Comparison of ENCODE assay signal across 40 mouse cellular contexts in genomic region chr5:121536921-121537555, GRCm38 (mm10). TPM values are rescaled to one million over a fixed set of nuclear protein-coding genes. Genes with fewer than 3 reads are reported as not detected.
DNase-seq lines count a peak whose midpoint lies in the region; ATAC-seq and TF ChIP-seq lines count a peak whose summit lies in the region.
"Had no signal": no experiment of that assay in that cellular context is flagged by ENCODE, and none has a peak within 500 bp of the region (broad histone marks: within the 10 kb centered on the region; RNA-seq: fewer than 3 reads in every experiment).

No protein-coding gene starts in this region.

- H3K36me3 ChIP-seq in forebrain, embryonic 10.5 days (replicated peaks): peaks cover 82% of the 10 kb centered on the region
- peaks cover 15% of the 10 kb centered on the region for H3K36me3 ChIP-seq in forebrain, embryonic 11.5 days (ENCODE audit: control insufficient read depth, insufficient read depth, low read length)
- peaks cover 76% of the 10 kb centered on the region for H3K36me3 ChIP-seq in liver, embryonic 12.5 days

- H3K4me1 ChIP-seq in forebrain, embryonic 10.5 days: peaks cover 17% of the 10 kb centered on the region
- H3K4me1 ChIP-seq in forebrain, embryonic 11.5 days (replicated peaks; ENCODE audit: control insufficient read depth, insufficient read depth, low read length): 0 out of 2 replicates have a peak, but pooled peaks cover 1% of the 10 kb centered on the region
- H3K4me1 ChIP-seq in liver, embryonic 12.5 days: peaks cover 51% of the 10 kb centered on the region
- peaks cover 4% of the 10 kb centered on the region for H3K4me1 ChIP-seq in embryonic fibroblast, embryonic 13.5 days (ENCODE audit: control insufficient read depth, insufficient read depth, low read length)
- H3K4me1 ChIP-seq: embryonic facial prominence, embryonic 12.5 days; limb, embryonic 10.5 days; limb, embryonic 15.5 days; midbrain, embryonic 12.5 days; neural tube, embryonic 12.5 days had no signal

- H3K9ac ChIP-seq in forebrain, embryonic 11.5 days (ENCODE audit: low read length): no peak overlapping the region
- H3K9ac ChIP-seq in liver, embryonic 12.5 days: no peak overlapping the region
- H3K9ac ChIP-seq: embryonic facial prominence, embryonic 12.5 days; hindbrain, embryonic 13.5 days; limb, embryonic 15.5 days; liver, postnatal 0 days; midbrain, embryonic 12.5 days; neural tube, embryonic 12.5 days had no signal

- no peaks in the 10 kb centered on the region for H3K9me3 ChIP-seq in forebrain, embryonic 10.5 days
- no peaks in the 10 kb centered on the region for H3K9me3 ChIP-seq in forebrain, embryonic 11.5 days (ENCODE audit: control insufficient read depth, low read length)
- no peaks in the 10 kb centered on the region for H3K9me3 ChIP-seq in liver, embryonic 12.5 days (replicated peaks)
- H3K9me3 ChIP-seq: embryonic facial prominence, embryonic 12.5 days; forebrain, embryonic 12.5 days; G1E; hindbrain, embryonic 13.5 days; limb, embryonic 10.5 days; limb, embryonic 15.5 days; megakaryocyte, embryonic 14.5 days; midbrain, embryonic 12.5 days; neural tube, embryonic 12.5 days had no signal

- 67% methylated on average over 7 of the region's 7 CpGs for WGBS in forebrain, embryonic 10.5 days
- WGBS in forebrain, embryonic 11.5 days: 49% methylated on average over 7 of the region's 7 CpGs
- WGBS in liver, embryonic 12.5 days (ENCODE audit: insufficient replicate concordance): 84% methylated on average over 7 of the region's 7 CpGs

- no peaks in the 10 kb centered on the region for H3K27me3 ChIP-seq in forebrain, embryonic 10.5 days (ENCODE audit: poor library complexity, severe bottlenecking)
- H3K27me3 ChIP-seq in forebrain, embryonic 11.5 days (ENCODE audit: control insufficient read depth, insufficient read depth, low read length): no peaks in the 10 kb centered on the region
- H3K27me3 ChIP-seq in liver, embryonic 12.5 days (replicated peaks): no peaks in the 10 kb centered on the region
- H3K27me3 ChIP-seq: embryonic facial prominence, embryonic 12.5 days; forebrain, embryonic 12.5 days; hindbrain, embryonic 13.5 days; limb, embryonic 15.5 days; megakaryocyte, embryonic 14.5 days; midbrain, embryonic 12.5 days; neural tube, embryonic 12.5 days had no signal

- no peak for TF ChIP-seq POLR2A in embryonic fibroblast, embryonic 13.5 days (IDR thresholded peaks at IDR 0.05; ENCODE audit: low read depth, low read length)

- DNase-seq in forebrain, embryonic 10.5 days (ENCODE audit: extremely low spot score, low spot score): no peak
- no peak for DNase-seq in forebrain, embryonic 11.5 days (ENCODE audit: low spot score)
- no peak for DNase-seq in liver
- DNase-seq in Muller cell, postnatal 12 days (ENCODE audit: inconsistent ontology term): peak; percentile 55
- no peak for DNase-seq in c-Kit-positive CD71-positive TER-119-positive erythroid progenitor cells, embryonic 14.5 days (ENCODE audit: low spot score)
- DNase-seq in frontal cortex, postnatal 14 days (ENCODE audit: low spot score in 2 of 2): no peak
- DNase-seq: adrenal gland, adult 8-10 months; cerebellum, adult 11 months; cerebellum, adult 9-10 months; cerebellum, postnatal 36 days; gastrocnemius, adult 2 months; gastrocnemius, postnatal 36 days; heart, adult 2 months; heart, postnatal 4 days; kidney, adult 9 months; kidney, postnatal 10 days; layer of hippocampus, adult 9-11 months; liver, postnatal 0 days; lung, postnatal 4 days; right cerebral cortex, adult 18-20 months; spleen, adult 18-20 months; thymus, adult 2 months; thymus, postnatal 4 days had no signal

- H3K4me3 ChIP-seq in forebrain, embryonic 10.5 days: no peak overlapping the region
- no peak overlapping the region for H3K4me3 ChIP-seq in forebrain, embryonic 11.5 days (ENCODE audit: low read depth, low read length)
- H3K4me3 ChIP-seq in liver, embryonic 12.5 days: no peak overlapping the region
- no peak overlapping the region for H3K4me3 ChIP-seq in embryonic fibroblast, embryonic 13.5 days (ENCODE audit: insufficient read depth, low read length)
- H3K4me3 ChIP-seq: embryonic facial prominence, embryonic 12.5 days; forebrain, embryonic 12.5 days; gastrocnemius, adult 2 months; heart, adult 2 months; hindbrain, embryonic 13.5 days; limb, embryonic 10.5 days; limb, embryonic 15.5 days; megakaryocyte, embryonic 14.5 days; midbrain, embryonic 12.5 days; myocyte; neural tube, embryonic 12.5 days had no signal

- ATAC-seq in forebrain, embryonic 11.5 days (replicated peaks; ENCODE audit: low FRiP score): no peak
- no peak for ATAC-seq in liver, embryonic 12.5 days
- ATAC-seq: intestine, embryonic 16.5 days; liver, postnatal 0 days had no signal

- peak overlapping the region; percentile 58 for H3K27ac ChIP-seq in forebrain, embryonic 10.5 days
- H3K27ac ChIP-seq in forebrain, embryonic 11.5 days (ENCODE audit: low read depth, low read length): no peak overlapping the region
- 0 out of 2 replicates have a peak overlapping the region, but pooled peaks have one; percentile 84 for H3K27ac ChIP-seq in liver, embryonic 12.5 days
- peak overlapping the region; percentile 23; the same call in 1 of the 2 replicates for H3K27ac ChIP-seq in embryonic fibroblast, embryonic 13.5 days (ENCODE audit: insufficient read depth, low read length)
- H3K27ac ChIP-seq: embryonic facial prominence, embryonic 12.5 days; gastrocnemius, adult 2 months; heart, adult 2 months; hindbrain, embryonic 13.5 days; limb, embryonic 10.5 days; limb, embryonic 15.5 days; midbrain, embryonic 12.5 days; neural tube, embryonic 12.5 days had no signal

- no peak for TF ChIP-seq CTCF in embryonic fibroblast, embryonic 13.5 days (IDR thresholded peaks at IDR 0.05; ENCODE audit: borderline replicate concordance, insufficient read depth, low read length)

- H3K4me2 ChIP-seq in forebrain, embryonic 11.5 days (ENCODE audit: low read depth, low read length, severe bottlenecking): no peak overlapping the region
- no peak overlapping the region for H3K4me2 ChIP-seq in liver, embryonic 12.5 days
- H3K4me2 ChIP-seq: embryonic facial prominence, embryonic 12.5 days; forebrain, embryonic 12.5 days; hindbrain, embryonic 13.5 days; limb, embryonic 15.5 days; midbrain, embryonic 12.5 days; neural tube, embryonic 12.5 days had no signal

RNA-seq across cellular contexts. Expression of gene Adam1a, which starts 8.2 kb away (rescaled TPM):
- polyA plus RNA-seq in forebrain, embryonic 10.5 days (2016; fragmentation: Nextera tagmentation; extraction: Ambion mirVana): 1.1 TPM in 2 replicates
- polyA plus RNA-seq in forebrain, embryonic 11.5 days (2014; fragmentation: Nextera tagmentation; extraction: Ambion mirVana): 2.0 and 3.4 TPM in 2 replicates
- polyA plus RNA-seq in liver, embryonic 12.5 days (2016; fragmentation: Nextera tagmentation; extraction: Ambion mirVana): 0.26 and 0.54 TPM in 2 replicates
- 1.9 and 2.7 TPM in 2 replicates for polyA plus RNA-seq in embryonic fibroblast, embryonic 13.5 days (2011; ENCODE audit: insufficient read length, low read depth, missing spikeins)

RNA-seq across cellular contexts. Expression of gene Gm42878, which starts 8.2 kb away (rescaled TPM):
- polyA plus RNA-seq in forebrain, embryonic 10.5 days (2016; fragmentation: Nextera tagmentation; extraction: Ambion mirVana): not detected in 2 replicates
- polyA plus RNA-seq in forebrain, embryonic 11.5 days (2014; fragmentation: Nextera tagmentation; extraction: Ambion mirVana): not detected in 2 replicates
- polyA plus RNA-seq in liver, embryonic 12.5 days (2016; fragmentation: Nextera tagmentation; extraction: Ambion mirVana): not detected in 2 replicates
- polyA plus RNA-seq in embryonic fibroblast, embryonic 13.5 days (2011; ENCODE audit: insufficient read length, low read depth, missing spikeins): not detected in 2 replicates
- polyA plus RNA-seq: forebrain, embryonic 12.5 days; G1E; hindbrain, embryonic 13.5 days; intestine, embryonic 16.5 days; limb, embryonic 10.5 days; limb, embryonic 15.5 days; liver, postnatal 0 days; lung, embryonic 16.5 days; midbrain, embryonic 12.5 days; midbrain, postnatal 0 days; neural tube, embryonic 12.5 days; stomach, embryonic 16.5 days; thymus, adult 2 months had no signal

RNA-seq across cellular contexts. Expression of gene Mapkapk5, which starts 8.7 kb away (rescaled TPM):
- polyA plus RNA-seq in forebrain, embryonic 10.5 days (2016; fragmentation: Nextera tagmentation; extraction: Ambion mirVana): 47.3 and 53.1 TPM in 2 replicates
- 58.2 and 62.2 TPM in 2 replicates for polyA plus RNA-seq in forebrain, embryonic 11.5 days (2014; fragmentation: Nextera tagmentation; extraction: Ambion mirVana)
- 33.6 and 35.8 TPM in 2 replicates for polyA plus RNA-seq in liver, embryonic 12.5 days (2016; fragmentation: Nextera tagmentation; extraction: Ambion mirVana)
- 65.3 and 68.3 TPM in 2 replicates for polyA plus RNA-seq in embryonic fibroblast, embryonic 13.5 days (2011; ENCODE audit: insufficient read length, low read depth, missing spikeins)

RNA-seq across cellular contexts. Expression of gene Adam1b, which starts 33.8 kb away (rescaled TPM):
- polyA plus RNA-seq in forebrain, embryonic 10.5 days (2016; fragmentation: Nextera tagmentation; extraction: Ambion mirVana): not detected in 2 replicates
- polyA plus RNA-seq in forebrain, embryonic 11.5 days (2014; fragmentation: Nextera tagmentation; extraction: Ambion mirVana): 0.07 TPM in 1 of 2 replicates, not detected in the other
- not detected in 2 replicates for polyA plus RNA-seq in liver, embryonic 12.5 days (2016; fragmentation: Nextera tagmentation; extraction: Ambion mirVana)
- not detected in 2 replicates for polyA plus RNA-seq in embryonic fibroblast, embryonic 13.5 days (2011; ENCODE audit: insufficient read length, low read depth, missing spikeins)
- polyA plus RNA-seq: embryonic facial prominence, embryonic 12.5 days; G1E; intestine, embryonic 16.5 days; large intestine, adult 2 months; limb, embryonic 10.5 days; liver, postnatal 0 days; midbrain, embryonic 12.5 days; midbrain, postnatal 0 days; neural tube, embryonic 12.5 days; thymus, adult 2 months had no signal

RNA-seq across cellular contexts. Expression of gene Aldh2, which starts 56.6 kb away (rescaled TPM):
- 125 TPM in 2 replicates for polyA plus RNA-seq in forebrain, embryonic 10.5 days (2016; fragmentation: Nextera tagmentation; extraction: Ambion mirVana)
- 53.7 and 58.4 TPM in 2 replicates for polyA plus RNA-seq in forebrain, embryonic 11.5 days (2014; fragmentation: Nextera tagmentation; extraction: Ambion mirVana)
- 143 and 146 TPM in 2 replicates for polyA plus RNA-seq in liver, embryonic 12.5 days (2016; fragmentation: Nextera tagmentation; extraction: Ambion mirVana)
- polyA plus RNA-seq in embryonic fibroblast, embryonic 13.5 days (2011; ENCODE audit: insufficient read length, low read depth, missing spikeins): 167 and 221 TPM in 2 replicates
